Mouse (Mus musculus) thymus, postnatal 10 days (tissue): ENCODE data around the gene Ndufs2.

ENCODE experiments used
- DNase-seq, 2 experiments: peaks; one replicate each; pipeline ENCODE4 v3.0.0; 2021; ENCODE audit warnings: low spot score in 2 of 2

Ndufs2 gene

DNA sequence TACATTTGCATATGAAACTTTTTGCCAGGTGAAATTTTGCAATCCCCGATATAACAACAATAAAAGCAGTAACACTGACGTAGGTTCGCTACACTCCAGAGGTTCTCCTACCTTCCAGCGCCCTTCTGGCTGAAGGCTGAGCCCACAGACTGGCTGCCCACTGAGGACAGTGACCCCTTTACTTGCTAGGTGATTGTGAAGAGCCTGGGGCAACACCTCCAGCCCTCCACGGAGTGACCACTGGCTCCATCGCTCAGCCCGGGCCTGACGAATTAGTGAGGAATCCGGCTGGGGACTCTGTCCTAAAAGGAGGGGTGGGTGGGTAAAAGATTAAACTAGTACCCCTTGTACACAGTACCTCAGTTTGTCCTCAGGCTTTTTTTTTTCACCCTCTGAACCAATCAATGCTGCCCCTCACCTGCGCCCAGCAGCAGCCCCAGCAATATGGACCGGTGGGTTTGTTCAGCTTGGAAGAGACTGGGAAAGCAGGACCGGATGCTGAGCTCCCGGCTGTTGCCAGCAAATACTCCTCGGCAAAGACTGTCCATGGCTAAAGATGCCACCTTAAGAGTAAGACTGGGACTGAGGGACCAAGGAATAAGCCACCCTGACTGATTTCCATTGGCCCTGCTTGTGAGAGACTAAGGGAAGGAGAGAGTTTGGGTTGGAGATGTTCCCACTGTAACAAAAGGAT, 28.0 kb upstream of the Ndufs2 start:
- no peak for DNase-seq

DNA sequence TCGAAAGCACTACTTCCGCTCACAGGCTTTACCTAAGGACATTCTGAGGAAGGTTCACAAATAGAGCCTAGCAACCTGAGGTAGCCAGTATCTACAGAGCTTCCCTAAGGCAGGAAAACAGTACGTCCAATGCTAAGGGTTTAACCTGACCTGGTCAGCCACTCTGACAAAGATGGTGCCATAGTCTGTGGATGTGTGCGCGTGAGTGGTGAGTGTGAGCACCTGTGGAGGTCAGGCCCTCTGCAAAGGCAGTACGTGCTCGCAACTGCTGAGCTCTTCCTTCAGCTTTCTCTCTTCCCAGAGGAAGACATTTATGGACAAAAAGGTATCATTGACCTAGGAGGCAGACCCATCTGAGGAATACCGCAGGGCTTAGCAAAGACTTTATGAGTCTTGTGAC, 27.2 kb upstream of the Ndufs2 start:
- no peak for DNase-seq

DNA sequence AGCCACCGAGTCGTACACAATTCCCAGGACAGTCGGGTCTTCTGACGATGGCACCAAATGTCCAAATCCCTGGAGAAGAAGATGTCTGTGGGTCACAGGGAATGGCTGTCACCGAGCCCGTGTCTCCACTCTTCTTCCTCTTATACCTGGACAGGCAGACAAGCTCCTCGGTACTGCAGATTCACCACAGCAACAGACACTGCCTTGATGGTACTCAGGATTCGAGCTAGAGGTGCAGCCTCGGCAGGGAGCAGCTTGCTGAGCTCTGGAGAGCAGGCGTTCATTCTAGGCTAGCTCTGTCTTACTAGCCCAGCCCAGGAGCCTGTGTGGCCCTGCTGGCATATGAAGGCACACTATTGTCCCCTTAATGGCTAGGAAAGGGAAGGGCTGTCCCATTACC, 26.5 kb upstream of the Ndufs2 start:
- no peak for DNase-seq

DNA sequence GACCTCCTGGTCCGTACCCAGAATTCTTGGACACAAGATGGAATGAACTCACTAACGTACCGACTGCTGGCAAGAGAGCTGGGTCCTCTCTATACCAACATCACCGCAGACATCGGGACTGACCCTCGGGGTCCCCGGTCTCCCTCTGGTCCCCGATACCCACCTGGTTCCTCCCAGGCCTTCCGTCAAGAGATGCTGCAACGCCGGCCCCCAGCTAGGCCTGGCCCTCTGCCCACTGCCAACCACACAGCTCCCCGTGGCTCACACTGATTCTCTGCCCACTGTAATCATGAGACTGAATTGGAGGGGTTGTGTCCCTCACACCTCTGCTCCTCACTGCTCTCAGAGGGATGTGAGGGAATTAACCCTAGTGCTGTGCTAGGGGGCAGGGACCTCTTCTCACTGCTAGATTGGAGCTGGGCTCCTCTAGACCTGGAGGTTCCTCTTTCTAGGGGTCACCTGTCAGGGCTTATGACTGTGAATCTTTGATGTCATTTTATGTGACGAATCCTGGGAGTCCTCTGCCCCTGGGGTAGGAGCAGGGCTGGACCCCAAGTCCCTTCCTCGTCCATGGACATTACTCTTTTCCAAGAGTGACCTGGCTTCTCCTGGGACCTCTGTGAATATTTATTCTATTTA, 25.0 kb upstream of the Ndufs2 start:
- DNase-seq = no peak

DNA sequence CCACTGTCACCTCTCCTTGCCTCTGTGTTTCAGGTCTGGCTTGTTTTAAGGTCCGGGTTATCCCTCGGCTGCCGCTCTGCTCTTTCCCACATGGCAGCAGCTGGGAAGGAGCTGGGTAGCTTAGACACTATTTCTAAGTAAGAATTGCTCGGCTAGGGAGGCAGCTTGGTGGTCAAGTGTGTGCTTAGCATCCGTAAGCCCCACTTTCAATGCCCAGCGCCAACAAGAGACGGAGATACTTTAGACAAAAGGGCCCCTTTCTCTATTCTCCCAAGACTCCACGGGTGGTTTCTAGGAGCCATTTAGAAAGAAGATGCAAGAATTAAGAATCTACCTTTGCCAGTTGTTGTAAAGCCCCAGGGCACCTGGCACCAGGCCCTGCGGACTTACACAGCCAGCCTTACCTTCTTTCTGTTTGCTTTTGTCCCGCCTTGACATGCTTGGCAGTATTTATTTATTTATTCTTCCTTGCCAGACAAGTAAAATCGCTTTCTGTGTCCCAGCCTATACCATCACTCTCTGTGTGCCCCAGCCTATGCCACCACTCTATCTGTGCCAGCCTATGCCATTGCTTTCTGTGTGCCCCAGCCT, 24.1 kb upstream of the Ndufs2 start:
- DNase-seq = no peak

DNA sequence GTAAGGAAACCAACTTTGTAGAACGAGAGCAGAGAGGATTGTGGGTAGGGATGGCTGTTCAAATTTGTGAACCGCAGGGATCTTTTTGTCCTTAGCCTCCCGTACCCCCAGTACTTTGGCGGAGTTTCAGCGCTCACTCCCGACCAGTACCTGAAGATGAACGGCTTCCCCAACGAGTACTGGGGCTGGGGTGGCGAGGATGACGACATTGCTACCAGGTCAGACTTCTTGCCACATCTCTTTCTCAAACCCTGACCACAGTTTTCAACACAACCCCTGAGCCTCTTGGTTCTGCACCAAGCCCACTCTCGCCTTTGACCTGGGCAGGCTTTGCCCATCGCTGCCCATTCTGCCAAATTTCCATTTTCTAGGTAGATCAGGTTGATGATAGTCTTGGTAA, 23.0 kb upstream of the Ndufs2 start:
- DNase-seq = no peak

DNA sequence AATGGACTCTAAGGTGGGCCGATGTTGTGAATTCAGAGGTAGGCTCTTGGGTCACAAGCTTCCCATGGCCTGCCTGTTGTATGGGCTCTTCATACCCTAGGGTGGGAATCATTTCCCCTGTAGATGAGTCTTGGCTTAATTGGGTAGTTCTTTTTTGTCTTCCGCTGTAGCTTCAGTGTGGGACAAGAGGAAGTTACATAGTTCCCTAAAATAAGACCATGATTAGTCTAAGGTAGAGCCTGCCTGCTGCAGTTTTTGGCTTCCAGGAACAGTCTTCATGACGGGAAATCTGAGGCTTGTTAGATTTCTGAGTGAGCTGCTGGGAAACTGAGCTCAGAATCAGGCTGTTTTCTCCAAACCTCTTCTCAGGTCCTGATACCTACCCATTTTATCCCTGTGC, 20.9 kb upstream of the Ndufs2 start:
- no peak for DNase-seq

DNA sequence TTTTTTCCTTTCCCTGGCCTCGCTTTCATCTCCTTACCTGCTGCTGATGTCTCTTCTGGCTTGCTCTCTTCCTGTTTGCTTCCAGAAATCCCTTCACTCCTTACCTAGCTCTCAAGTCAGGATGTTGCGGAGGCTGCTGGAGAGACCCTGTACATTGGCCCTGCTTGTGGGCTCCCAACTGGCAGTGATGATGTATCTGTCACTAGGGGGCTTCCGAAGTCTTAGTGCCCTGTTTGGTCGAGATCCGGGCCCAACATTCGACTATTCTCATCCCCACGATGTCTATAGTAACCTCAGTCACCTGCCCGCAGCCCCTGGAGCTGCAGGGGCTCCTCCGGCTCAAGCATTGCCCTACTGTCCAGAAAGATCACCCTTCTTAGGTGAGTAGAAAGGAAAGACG, 20.4 kb upstream of the Ndufs2 start:
- DNase-seq = no peak

DNA sequence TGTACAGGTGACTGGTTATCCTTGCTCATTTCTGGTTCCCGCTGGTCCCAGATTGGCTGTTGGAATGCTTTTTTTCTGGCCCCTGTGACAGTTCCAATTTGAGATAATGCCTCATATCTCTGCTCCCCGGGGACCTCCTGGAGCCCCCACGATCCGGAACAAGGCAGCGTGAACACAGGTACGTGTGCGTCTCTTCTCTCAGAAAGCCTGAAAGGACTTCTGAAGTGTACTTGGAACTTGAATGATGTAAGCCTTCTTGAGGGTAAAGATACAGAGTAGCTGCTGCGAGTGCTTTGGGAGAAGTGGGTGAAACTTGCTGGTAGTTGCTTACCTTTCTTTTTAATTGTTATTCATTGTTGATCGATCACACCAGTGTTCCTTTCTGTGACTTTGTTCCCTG, 20.0 kb upstream of the Ndufs2 start:
- no peak for DNase-seq

DNA sequence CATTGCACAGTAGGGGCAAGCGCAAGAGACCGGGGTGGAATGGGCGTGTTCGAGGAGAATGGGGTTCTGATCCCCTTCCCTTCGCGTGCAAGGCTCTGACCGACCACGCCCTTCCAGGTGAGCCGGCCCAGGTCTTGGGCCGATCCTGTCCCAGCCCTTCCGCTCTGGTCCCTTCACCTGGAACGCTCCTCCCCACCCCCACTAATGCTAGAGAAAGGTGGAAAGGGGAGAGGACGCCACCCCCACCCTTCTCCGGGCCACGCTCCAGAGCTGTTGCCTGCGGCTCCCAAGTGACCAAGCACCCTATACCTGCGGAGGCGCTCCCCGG, 19.3 kb upstream of the Ndufs2 start:
- DNase-seq = peak; percentile 35 to 60

DNA sequence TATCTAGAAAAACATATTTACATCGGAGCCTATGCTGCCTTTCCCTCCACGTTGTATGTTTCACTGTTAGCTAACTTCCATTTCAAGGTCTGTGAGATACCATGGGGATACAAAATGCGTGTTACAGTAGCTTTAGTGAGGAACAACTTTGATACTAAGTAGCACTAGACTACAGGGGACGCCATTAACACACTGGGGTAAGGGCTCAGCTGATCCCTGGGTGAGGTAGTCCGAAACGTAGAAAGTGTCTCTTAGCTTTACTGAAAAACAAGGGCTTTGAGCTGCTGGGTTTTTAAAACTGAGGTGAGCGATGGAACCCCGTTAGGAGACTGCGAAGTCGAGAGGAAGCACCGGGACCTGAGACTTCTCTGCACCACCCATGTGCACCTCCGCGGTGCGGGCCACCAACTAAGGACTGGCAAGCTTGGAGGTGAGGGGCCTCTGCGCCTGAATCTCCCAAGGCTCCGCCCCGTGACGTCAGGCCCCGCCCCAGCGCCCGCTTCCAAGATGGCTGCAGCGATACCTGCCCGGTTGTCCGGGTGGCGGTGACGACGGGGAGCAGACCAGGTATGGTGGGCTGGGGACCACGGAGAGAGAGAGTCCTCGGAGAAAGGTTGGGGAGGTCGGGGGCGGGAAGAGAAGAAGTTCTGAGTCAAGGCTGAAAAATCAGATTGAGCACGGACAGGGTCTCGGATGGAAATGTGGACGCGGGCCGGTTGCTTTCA, 18.8 kb upstream of the Ndufs2 start, which contains the start of gene B4galt3:
Gene B4galt3 (plus strand): TSS at position 481 of the 725 bp plus-strand sequence.
- peak; percentile 96 to 99 for DNase-seq

DNA sequence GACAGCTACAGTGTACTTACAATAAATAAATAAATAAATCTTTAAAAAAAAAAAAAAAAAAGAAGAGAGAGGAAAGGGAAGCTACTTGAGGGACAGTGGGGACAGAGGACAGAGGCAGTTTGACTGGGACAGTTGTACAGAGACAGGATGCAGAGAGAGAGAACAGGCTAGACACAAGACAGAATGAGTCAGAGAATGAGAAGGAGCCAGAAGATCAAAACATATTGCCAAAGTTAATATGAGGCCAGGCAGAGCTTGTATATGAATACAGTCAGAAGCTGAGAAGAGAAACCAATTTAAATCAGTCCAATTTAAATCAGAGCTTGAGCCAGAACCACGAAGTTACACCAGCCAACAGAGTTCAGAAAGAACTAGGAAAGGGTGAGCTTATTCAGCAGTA, 17.2 kb upstream of the Ndufs2 start:
- DNase-seq = no peak

DNA sequence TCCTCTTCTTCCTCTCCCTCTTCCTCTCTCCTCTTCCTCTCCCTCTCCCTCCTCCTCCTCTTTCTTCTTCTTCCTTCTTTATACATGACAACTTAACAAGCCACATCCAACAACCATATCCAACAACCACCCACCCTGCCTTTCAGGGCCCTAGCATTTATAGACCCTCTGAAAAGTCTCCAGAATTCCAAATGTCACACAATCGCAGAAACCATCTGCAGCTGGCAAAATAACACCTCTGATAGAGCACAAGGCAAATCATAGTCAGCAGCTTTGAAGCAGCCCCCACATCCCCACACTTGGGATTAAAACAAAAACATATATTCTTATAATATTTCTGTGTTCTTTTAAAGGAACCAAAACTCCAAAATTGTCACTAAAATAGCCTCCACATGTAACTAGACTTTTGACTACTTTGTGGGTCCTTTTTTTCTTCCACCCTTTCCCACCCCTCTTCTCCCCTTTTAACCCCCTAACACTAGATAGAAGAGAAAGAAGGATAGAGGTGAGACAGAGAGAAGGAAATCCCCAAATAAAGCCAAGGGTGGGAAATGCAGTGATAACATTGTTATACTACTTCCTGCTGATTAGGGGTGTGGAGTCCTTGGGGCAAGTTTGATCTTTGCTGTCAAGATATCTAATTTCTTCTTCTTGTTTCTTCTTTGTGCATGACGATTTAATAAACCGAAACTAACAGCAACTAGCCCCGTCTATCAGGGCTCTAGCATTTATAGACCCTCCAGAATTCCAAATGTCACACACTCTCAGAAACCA, 15.0 kb upstream of the Ndufs2 start:
- no peak for DNase-seq

DNA sequence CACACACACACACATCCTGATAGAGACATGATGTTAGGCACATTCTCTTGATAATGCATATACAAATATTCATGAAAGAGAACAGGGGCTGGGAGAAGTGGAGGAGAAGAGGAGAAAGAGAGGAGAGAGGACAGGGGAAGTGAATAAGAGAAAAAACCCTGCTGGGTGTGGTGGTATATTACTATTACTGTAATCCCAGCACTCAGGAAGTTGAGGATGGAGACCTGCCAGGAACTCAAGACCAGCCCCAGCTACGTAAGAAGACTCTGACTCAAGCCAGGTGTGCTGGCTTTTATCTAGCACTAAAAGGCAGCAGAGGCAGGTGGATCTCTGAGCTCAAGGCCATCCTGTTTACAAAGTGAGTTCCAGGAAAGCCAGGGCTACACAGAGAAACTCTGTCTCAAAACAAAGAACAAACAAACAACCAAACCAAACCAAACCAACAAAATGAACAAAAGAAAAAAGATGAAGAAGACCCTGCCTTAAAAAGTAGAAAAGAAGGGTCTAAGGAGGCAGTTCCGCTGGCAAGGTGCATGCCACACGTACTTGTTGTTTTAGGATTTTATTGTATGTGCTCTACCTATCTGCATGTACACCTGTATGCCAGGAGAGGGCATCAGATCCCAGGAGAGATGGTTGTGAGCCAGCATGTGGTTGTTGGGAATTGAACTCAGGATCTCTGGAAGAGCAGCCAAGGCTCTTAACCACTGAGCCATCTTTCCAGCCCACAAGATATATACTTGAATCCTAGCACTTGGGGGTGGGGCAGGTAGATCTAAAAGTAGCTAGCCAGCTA, 12.7 kb upstream of the Ndufs2 start:
- DNase-seq = no peak

DNA sequence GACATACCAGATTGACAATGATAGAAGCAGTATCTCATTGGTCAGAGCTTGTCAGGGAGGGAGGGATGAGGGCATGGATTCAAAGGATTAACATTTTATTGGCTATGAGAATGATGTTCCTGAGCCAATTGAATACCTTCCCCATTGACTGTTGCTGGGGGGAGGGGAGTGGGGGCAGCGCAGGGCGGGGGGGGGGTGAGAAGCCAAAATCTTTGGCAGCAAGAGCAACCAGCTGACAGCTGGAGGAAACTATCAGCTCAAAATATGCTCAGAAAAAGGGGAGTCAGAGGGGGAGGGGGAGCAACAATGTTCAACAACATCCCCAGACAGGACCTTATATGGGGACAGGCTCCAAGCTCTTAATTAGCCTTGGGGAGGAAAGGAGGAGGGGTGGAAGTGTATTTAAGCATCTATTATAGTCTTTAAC, 12.0 kb upstream of the Ndufs2 start:
- DNase-seq = no peak

DNA sequence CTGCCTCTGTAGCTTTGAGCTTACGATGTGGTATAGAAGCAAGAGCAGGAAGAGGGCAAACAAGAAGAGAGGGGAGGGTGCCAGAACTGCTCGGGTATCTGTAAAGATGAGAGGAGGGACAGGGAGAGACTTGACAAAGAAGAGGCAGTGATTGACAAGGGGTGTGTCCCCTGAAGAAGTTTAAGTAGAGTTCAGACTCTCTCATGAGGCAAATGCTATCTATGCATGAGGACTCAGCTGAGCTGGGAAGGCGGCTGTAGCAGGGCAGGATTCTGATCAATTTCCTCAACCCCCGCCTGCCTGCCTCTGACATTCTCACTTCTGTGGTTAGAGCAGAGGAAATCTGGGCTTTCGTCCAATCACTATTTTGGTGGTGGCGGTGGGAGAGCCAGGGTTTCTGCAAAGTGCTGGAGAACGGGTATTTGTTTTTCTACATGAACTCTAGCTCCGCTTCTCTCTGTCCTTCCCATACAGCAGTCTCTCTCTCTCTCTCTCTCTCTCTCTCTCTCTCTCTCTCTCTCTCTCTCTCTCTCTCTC, 11.5 kb upstream of the Ndufs2 start:
- no peak for DNase-seq

DNA sequence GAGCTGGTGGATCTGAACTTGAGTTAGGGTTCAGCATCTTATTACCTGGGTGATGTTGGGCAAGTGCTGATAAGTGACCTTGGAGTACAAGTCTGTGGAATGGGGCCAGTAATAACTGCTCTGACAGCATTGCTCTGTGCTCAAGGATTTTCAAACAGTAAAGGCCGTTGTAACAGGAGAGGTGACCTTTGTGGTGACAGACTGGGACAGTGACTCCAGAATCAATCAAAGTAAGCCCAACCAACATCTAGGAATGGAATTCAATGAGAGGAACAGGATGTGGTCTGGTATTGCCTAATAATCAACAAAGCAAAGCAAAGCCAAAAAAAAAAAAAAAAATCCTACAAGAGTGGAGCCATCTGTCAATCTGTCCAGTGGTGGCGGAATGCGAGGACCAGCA, 9.1 kb upstream of the Ndufs2 start:
- DNase-seq = no peak

DNA sequence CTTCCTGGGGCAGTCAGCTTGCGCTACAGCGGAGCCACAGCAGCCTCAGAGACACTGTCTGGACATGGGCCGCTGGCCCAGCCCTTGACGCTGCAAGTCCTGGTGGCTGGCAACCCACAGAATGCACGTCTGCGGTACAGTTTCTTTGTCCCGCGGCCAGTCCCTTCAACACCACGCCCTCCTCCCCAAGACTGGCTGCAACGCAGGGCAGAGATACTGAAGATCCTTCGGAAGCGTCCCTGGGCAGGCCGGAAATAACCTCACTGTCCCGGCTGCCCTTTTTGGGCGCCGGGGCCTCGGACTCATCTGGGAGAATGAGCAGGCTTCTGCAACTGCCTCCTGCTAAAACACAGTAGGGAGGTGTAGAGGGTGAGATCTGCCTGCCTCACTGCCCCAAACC, 7.7 kb upstream of the Ndufs2 start:
- DNase-seq = no peak

DNA sequence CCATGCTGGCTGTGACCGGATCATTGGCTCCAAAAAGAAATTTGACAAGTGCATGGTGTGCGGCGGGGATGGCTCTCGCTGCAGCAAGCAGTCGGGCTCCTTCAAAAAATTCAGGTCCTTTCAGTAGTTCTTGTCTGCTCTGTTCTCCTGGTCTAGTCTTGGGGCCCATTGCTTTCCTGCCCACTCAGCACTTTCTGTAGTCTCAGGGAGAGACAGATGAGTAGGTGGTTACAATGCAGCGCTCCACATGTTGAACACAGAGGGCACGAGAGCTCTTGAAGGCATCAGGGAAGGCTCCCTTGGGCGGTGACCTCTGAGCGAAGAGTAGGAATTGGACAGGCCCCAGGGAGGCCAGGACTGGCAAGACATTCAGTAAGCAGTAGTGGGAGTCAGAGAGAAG, 6.6 kb upstream of the Ndufs2 start:
- DNase-seq = no peak

DNA sequence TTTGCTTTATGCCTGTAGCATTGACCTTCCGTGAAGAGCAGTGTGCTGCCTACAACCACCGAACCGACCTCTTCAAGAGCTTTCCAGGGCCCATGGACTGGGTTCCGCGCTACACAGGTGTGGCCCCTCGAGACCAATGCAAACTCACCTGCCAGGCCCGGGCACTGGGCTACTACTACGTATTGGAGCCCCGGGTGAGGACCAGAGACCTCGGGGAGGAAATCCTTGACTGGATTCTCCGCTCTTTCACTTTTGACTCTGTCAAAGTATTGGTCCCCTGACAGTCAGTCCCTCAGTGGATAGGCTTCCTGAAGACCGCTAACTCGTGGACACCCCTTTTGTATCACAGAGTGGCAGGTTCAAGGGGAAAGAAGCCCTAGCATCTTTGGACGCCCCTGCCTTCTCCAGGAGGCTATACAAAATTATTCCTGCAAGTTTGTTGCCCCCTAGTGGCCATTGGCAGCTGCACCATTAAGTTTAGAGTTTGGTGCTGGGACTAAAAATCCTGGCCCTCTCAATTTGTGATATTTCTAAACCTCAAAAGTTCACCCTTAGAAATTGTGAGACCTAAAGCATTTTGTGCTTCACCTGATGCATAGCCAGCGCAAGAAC, 5.9 kb upstream of the Ndufs2 start:
- peak in 1 of 2 experiments; percentile 66 for DNase-seq
